Mouse (Mus musculus) liver (tissue): Measurements from ENCODE around the gene Rbms3.
A peak's percentile ranks its signal among the peaks of the same experiment; 100 is the strongest.

Experiments used
- DNase-seq: peaks from one replicate; pipeline ENCODE4 v3.0.0-alpha.2; 2020; ENCODE audit warnings: mixed read lengths

Gene Rbms3

DNA sequence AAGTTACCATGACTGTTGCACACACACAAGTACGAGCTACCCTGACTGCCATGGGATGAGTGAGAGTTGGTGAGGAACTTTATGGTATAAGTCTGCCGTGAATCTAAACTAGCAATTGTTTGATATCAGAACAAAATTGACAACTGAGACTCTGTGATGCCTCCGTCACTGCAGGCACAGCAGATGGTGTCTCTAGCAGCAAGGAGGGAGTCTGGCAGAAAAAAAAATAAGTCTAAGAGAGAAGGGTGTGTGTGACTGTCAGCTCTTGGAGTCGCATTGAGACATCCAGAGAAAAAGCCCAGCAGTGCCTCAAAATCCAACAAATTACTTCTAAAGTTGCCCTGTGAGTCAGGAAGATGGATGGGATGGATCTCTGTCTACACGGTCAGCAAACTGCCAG, 257.7 kb downstream of the Rbms3 start:
- no peak for DNase-seq

DNA sequence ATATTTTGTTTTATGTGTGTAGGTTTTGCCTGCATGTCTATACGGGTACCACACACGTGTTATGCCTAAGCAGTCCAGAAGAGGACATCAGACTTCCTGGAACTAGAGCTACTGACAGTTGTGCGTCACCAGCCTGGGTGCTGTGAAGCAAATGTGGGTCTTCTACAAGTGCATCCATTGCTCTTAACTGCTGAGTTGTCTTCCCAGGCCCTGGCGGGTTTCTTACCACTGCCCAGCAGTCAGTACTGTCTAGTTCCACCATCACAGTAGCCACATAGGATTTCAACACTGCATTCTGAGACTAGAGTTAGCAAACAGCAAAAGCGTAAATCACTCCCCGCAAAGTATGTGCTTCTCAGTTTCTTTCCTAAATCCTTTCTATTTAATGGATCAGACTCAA, 259.6 kb downstream of the Rbms3 start:
- DNase-seq: no peak

DNA sequence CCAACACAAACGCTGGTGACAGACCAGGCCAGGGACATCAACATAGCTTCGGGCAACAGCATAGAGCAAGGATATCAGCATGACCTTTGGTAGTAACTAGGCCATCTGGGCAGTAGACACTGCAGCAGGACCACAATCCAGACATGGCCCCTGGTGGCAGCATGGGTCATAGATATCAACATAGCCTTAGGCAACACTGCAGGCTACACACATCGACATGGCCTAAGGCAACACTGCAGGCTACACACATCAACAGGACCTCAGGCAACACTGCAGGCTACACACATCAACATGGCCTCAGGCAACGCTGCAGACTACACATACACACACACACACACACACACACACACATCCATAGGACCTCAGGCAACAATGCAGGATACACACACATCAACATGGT, 261.7 kb downstream of the Rbms3 start:
- DNase-seq: no peak

DNA sequence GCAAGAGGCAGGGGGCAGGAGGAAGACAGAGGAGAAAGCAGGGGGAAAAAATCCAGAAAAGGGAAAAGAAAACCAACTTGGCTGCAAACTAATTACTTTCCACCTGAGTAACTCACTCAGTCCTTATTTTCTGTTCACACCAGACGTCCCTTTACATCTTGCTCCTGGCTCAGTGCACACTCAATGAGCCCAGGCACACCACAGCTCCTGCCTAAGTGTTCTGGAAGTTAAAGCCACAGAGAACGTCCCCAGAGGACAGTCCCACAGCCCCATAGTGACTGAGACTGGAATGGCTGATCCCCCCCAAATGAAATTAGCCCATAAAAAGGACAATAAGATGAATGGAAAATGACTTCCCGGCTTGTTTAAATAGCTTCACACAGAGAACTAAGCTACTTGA, 265.1 kb downstream of the Rbms3 start:
- no peak for DNase-seq

DNA sequence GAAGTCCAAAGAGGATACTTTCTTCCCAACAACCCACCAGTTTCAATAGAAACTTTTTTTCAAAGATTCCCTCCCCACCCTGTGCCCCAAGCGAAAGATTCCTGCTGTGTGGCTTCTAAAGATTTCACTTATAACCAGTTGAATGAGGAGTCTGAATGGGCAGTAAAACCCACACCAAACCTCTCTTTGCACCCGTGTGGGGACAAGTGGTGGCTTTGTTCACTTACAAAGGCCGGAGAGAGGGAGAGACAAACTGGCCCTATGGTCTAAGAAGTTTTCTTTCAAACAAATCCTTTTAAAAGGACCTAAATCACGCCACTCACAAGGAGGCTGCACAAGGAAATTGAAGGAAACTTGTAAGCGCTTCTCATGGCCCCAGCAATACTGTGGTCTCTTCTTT, 268.3 kb downstream of the Rbms3 start:
- no peak for DNase-seq

DNA sequence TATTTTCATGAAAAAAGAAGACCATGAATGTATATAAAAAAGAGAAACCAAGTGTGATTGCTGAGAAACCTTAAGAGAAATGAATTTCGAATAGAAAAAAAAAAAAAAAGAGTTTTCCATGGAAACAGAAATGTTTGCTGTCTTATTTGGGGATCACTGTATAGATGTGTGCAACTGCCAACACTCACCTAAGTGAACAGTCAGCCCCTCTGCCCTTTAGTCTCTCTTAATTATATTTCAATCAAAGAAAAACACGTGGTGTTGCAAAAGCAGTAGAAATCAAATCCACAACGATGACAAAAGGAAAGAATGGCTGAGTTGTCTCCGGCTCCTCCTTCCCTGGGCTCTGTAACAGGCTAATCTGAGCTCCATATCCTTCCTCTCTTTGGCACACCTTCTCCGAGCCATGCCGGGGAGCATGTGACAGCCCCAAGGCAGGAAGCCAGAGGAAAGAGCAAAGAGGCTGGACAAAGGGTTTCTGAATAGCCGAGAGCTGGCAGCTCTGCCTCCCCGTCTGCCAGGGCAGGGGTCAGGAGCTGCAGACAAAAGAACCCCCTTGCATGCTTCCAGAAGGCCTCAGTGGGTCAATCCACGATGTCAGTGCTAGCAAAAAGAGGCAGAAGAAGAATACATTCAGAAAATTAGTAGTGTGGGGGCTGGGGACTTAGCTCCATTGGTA, 272.8 kb downstream of the Rbms3 start:
- peak; percentile 23 for DNase-seq

DNA sequence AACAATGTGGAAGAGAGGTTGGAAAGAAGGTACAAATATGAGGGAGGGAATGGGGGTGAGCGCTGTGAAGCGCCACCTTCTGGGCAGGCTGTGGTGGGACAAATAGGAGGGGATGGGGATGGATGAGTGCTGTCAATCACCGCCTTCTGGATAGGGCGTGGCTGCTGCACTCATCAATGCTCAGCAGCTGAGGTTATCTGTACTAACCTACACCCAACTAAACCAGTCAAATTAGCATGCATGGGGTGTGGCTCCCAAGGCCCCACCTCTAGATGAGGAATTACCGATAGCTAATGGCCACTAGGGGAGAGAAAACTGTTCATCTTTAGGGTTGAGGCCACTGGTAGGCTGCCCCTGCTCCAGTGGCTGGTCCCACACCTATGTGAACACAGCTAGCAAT, 274.2 kb downstream of the Rbms3 start:
- no peak for DNase-seq

DNA sequence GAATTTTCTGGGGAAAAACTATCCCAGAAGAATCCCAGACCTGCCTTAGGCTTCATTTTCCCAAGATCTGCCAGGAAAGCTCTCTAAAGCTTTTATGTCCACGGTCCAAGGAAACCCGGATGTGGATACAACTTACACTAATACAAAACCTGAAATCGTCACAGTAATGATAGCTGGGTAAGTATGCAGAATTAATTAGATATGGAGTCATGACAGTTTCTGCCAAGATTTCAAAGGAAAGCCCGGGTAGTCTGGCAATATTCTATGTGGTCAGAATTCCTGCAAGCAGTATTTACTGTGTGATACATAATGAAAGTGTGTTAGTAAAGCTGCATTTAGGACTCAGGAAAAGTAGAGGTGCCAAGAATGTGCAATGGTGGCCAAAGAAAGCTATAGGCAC, 287.4 kb downstream of the Rbms3 start:
- DNase-seq: no peak

DNA sequence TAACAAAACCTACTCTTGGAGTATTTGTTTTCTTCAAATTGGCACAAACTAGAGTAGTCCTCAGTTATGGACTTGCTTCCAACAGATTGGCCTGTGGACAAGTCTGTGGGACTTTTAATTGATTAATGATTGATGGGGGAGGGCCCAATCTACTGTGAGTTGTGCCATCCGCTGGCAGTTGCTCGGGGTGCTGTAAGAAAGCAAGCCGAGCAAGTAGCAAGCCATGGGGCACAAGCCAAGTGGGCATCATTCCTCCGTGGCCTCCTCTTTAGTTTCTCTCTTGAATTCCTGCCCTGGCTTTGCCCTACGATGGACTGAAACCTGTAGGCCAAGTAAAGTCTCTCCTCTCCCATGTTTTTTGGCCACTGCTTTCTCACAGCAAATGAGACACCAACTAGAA, 299.0 kb downstream of the Rbms3 start:
- DNase-seq: no peak

DNA sequence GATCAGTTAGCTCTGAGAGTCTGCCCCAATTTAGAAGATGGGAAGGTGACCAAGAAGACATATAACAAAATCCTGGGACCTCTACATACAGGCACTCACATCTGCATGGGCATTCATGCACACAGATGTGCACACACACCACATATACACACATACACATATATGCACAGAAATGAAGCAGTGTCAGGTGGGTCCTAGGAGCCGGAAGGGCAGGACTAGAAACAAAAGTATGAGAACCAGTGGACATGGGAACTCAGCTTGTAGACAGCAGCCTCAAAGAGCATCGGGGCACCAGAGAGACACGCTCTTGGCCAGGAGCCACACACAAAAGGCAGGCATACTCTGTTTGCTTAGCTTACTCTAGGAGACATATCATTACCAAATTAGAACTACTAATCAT, 310.4 kb downstream of the Rbms3 start:
- no peak for DNase-seq

DNA sequence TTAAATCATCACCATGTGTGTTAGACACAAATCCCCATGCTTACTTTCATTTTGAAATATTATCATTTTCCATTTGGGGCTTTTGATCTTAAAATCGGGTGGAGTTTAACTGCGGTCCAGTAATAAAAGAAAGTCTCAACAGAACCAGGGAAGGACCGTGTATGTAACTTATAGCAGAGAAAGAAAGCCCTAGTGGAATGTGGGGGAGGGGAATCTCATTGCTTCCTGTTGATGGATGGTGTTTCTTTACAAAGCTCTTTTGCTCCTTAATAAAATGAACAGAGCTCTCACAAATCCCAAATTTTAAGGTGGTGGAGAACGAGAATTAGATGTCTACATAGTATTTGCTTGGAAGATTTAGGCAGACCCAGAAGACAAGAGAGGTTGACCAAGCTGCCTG, 311.3 kb downstream of the Rbms3 start:
- no peak for DNase-seq

DNA sequence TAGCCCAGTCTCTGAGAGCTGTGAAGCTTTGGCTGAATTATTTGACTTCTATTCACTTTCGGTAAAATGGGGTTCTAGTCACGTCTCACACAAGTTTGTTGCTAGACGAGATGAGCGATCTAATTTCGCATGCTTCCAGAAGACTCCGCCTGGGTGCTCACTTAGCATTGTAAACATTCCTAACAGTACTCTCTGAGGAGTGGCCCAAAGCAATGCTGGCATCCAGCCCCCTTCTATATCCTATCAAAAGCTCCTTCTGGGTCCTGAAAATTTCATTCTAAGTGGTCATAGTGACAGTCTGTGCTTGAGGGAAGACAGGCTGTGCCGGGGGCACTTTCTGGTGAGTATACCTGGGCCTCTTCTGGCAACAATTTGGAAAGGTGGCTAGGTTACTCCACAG, 312.5 kb downstream of the Rbms3 start:
- DNase-seq: no peak

DNA sequence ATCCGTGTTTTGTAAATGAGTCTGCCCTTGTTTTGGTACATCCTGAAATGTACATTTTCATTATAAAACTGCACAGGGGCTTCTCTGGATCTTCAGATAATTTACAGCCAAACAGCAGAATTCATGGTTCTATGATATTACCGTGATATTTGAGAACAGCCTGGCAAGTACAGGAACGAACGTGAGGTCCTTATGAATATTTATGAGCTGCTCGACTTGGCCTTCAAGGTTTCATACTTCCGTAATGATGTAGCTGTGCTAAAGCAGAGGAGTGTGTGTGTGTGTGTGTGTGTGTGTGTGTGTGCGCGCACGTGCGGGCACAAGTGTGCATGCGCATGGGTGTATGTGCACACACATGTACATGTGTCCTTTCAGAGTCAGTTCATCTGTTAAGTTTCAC, 316.1 kb downstream of the Rbms3 start:
- no peak for DNase-seq

DNA sequence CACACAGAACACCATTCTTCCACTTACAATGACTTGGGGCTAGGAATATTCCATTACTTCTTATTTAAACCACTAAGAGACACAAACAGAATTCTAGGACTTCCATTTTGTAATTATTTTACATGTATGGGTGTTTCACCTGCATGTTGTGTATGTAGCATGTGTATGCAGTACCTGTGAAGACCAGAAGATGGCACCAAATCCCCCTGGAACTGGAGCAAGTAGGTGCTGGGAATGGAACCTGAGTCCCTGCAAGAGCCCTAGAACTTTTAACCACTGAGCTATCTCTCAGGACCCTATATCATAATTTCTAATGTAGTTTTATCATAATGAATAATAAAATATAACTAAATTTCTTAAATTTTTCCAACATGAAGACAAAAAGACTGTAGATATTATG, 319.9 kb downstream of the Rbms3 start:
- no peak for DNase-seq

DNA sequence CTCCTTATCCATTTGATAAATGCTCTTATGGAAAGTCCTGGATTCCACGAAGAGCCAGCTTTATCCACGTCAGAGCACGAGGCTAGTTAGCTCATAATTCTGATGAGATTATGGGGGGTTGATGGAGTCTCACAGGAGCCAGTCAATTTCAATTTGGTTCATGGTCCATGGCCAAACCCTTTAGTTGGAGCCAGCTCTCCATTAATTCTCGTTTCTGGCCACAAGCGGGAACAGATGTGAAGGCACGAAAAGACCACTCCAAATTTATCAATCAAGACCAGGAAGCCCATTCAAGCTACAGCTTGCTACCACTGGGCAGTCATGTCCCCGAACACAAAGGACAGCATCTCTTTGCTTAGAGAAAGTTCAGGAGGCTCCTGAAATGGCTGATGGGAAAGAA, 330.7 kb downstream of the Rbms3 start:
- DNase-seq: no peak

DNA sequence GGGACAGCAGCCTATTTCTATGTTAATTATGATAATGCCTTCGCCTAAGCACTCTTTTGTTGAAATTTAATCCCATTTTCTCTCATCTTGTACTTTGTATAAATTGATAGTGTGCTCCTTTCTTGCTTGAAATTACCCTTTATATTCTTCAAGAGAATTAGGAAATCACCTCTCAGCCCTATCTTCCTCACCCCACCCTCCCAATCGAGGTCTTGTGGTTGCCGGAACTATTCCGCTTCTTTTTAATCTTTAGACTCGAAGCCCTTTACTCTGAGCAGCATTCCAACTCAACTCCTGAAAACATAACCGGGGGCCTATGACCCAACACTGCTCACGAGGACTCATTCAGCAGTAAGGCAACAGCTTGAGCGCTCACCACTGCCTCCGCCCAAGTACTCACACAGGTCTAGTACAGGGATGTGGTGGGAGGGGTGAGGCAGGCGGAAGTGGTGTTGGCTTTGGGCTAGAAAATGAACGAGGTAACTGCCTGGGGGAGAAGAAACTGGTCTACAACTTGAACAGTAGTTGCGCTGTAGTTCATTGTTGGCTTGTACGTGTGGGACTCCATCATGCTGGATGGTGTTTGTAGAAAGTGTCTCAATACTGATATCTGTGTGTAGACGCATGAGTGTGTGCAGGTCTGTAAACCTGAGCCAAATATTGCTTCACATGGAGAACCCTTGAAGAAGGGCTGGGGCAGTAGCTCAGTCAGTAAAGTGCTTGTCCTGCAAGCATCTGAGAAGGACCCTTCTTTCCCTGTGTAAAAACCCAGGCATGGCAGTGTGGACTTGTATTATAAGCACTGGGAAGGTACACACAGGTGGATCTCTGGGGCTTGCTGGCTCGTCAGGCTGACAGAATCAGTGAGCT, 331.8 kb downstream of the Rbms3 start:
- no peak for DNase-seq

DNA sequence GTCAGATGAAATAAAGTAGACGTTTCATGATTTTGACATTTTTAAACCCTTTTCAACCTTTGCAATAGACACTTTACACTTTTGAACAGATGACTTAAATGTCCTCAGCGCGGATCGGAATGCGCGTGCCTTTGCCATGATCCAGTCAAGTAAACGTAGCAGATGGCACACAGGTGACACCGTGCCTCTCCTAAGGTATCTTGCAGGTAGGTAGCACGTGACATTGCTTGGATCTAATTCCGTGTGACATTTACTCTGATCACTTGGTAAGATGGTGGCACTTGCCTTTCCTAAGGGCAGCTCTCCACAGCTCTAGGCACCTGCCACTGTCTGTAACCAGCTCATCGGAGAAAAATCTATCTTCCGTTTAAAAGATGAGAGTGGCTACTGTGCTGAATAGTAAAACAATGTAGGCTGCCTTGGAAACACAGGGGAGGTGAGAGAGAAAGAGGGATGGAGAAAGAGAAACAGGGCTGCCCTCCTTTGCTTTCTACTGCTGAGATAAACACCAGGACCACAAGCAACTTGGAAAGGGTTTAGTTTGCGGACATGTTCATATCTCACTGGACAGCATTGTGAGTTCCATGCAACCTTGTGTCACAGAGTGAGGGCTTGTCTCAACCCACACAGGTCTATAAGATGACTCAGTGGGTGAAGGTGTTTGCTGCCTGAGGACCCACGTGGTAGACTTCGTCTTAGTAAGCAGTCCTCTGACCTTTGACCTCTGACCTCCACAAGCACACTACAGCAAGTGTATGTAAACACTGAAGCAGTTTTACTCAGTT, 338.5 kb downstream of the Rbms3 start:
- DNase-seq: no peak

DNA sequence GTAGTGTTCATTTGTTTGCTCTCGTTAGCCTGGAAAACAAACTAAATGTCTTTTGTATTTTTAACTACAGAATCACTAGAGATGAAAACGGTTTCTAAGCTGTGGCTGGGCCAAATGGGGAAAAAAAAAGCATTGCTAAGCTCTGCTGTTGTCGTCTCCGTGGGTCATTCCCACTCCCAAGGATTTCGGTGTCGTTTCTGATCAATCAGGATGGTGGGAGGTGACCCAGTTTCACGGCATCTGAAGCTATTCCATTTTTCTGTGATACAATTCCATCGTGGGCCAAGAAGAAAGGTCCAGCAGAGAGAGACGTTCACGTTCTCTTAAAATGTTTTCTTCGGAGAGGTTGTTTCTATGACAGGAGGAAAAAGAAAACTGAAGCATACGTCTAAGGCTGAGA, 354.9 kb downstream of the Rbms3 start:
- DNase-seq: no peak

DNA sequence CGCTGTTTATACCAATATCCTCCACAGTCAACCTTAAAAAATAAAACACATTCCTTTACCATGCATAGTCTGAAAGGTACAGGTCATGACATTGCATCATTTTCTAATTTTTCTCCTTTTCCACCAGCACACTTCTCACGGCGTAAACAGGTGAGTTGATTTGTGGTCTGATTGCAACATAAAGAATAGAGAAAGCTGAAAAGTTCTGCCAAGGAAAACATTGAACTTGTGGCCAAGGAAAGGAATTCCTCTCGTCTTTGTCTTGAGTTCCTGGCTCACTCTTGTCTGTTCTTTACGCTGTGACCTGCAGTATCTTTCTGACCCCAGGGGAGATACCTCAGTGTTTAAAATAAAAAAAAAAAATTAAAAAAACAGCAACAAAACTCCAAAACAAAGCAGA, 370.1 kb downstream of the Rbms3 start:
- no peak for DNase-seq

DNA sequence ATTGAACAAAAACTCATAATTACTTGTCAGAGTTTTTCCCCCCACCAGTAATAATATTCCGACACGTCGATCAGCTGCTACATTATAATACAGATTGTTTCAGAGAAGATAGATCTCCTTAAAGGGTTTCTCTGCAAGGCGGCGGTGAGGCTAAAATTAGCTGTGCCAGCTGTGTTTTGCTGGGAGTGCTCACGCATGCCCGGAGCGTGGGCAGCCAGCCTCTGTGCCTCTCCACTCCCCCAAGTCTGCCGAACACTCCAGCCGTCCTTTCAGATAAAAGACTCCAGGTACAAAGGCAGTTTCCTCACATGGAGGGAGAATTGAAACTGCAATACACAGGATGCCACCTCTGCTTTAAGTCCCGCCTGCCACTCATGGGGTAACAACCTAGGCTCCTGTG, 376.4 kb downstream of the Rbms3 start:
- no peak for DNase-seq

DNA sequence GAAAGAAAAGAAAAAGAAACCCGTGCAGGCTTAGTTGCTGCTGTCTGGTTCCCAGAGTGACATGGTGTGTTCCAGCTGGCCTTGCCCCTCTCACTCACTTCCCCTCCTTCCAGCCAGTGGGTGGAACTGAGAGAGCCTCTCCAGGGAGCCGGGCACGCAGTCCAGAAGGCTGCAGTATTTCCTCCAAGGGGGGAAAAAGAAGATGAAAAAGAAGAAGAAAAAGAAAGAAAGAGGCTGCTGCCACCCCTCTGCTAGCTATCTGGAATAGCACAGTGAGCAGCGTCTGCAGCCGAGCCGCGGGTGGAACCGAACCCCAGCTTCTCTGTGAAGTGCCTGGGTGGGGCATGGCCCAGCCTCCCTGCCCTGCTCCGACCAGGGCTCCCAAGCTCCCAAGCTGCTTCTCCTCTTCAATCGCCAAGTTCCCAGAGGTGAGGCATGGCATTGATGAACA, 377.3 kb downstream of the Rbms3 start:
- peak; percentile 32 for DNase-seq

DNA sequence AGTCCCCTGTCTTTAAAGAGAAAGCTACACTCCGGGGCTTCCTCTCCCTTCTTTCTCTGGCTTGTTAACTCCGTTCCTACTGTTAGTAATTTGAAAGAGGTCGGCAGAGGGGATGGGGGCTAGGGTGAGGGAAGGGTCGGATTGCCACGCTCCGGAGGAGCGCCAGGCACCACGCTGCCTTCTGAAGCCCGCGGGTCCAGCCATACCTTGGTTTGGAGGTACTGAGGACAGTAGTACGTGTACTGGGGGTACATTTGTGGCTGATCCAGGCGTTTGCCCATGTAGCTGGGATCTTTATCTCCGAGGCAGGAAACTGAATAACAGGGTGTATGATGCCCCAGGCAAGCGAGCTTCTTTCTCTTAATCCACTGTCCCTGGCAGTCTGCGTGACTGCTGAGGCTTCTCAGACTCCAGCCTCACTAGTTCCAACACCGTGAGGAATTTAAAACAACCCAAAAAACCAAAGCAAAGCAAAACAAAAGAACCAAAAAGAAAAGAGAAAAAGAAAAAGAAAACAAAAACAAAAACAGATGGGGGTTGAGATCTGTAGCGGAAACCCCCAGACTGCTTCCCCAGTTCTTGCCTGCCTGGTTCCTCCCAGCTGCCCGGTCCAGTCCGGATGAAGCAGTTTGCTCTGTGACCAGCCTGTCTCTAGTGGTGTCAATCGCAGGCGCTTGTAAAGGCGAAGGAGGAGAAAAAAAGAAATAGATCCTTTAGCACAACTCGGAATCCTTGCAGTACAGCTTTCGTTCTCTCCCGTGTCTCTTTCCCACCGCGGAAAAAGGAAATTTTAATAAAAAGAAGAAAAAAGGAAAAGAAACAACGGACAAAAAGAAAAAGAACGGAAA, 378.0 kb downstream of the Rbms3 start:
- DNase-seq: peak; percentile 22

DNA sequence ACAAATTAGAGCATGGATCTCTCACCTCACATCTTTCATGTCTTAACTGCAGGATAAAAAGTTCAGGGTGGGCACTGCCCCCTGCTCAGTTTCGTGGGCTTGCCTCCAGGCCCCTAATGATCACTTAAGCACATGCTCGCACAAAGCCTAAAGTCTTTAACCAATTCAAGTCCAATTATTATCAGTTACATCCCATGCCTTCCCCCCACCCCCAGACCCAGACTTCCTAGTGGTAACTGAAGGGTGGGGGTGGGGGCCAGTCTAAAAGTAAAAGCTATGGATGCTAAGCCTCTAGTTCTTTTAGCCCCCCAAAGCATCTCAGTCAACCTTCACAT, 378.9 kb downstream of the Rbms3 start:
- DNase-seq: no peak
